Mouse (Mus musculus): ENCODE data around the gene C1qtnf6.
A peak's percentile ranks its signal among the peaks of the same experiment; 100 is the strongest.

Gene C1qtnf6

DNA sequence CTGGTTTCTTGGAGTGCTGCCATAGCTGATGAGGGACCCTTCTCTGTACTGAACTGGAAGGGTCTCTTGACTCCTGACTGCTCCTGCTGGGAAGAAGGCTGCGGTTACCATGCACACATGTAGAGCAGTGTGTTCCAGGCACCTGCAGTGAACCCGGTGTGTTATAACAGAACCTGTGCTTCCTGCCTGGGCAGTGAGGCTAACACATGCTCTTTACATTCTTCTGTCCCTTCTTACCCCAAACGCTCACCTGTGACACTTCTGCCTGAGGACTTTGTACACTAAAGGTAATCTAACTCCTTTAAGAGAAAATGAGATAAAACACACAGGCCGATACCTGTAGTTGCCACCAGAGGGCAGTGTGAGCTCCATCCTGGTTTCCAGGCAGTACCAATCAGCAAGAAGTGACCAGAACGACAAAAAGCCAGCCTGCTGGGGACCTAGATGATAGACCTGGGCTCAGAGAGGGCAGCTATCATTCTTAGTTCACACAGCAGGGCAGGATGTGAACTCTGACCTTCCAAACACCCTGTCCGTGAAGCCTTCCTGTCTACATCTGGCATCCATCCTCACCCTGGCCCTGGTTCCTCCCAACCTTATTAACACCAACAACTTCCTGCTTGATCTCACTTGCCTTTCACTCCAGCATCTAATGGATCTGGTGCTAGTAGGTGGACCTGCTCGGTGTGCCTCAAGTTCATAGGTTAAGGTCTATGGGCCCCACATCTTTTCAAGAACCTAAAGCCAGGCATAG lies 16.6 kb downstream of the C1qtnf6 start:
- DNase-seq = peak; percentile 82 to 87

- DNase-seq = no peak
These were observed 18.2 kb downstream of the C1qtnf6 start for GRCm38 (mm10) chr15:78513019-78513418.

DNA sequence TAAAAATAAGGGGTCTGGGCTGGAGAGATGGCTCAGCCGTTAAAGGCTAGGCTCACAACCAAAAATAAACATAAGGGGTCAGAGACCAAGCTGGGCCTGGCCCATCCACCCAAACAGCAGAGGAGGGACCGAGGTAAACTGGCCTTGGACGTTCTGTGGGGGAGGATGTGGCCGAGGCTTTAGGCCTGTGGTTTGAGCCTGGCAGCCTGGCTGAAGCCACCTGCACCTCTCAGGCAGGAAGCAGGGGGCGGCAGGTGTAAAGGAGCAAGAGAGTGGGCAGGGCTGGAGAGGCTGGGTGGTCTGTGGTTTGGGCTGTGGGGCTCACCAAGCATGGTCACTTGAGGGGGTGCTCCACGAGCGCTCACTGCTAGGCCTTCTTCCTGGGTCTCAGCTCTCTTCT lies 19.3 kb downstream of the C1qtnf6 start:
- no peak for DNase-seq

DNA sequence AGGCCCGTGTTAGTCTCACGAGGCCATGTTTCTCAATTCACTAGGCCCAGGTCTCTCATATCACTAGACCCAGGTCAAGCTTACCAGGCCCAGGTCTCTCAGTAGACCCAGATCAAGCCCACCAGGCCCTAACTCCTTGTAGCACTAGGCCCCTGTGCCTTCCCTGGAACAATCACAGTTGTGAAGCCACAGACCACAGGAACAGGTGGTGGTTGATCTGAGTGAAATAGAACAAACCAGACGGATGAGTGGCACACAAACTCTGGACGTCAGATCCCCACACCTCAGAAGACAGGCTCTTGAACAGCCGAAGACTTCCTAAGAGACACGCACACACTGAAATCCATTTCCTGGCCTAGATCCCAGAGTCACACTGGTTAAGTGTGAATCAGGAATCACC lies 20.5 kb downstream of the C1qtnf6 start:
- DNase-seq = no peak

- no peak for DNase-seq
These were observed 21.1 kb downstream of the C1qtnf6 start for GRCm38 (mm10) chr15:78510121-78510576.

DNA sequence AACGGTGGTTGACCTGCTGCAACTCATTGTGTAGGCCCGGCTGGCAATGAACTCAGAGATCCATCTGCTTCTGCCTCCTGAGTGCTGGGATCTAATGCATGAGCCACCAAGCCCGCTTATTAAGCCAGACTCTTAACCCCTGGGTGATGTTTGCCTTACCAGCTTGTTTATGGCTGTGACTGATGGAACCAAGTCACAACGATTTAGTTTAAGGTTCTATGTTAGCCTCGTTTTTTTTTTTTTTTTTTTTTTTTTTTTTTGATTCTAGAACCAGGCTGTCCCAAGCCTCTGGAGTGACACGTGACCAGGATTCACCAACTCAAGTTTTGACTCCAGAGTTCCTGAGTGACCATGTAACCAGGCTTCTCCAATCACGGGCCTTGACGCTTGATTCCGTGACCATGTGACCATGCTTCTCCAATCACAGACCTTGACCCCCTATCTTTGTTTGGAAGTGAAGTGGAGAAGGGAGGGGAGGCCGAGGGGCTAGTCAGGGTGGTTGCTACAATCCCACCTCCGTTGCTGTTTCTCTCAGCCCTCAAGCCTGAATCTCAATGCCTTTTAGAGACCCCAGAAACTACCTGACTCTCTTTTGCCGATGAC lies 21.8 kb downstream of the C1qtnf6 start:
- no peak for DNase-seq

DNA sequence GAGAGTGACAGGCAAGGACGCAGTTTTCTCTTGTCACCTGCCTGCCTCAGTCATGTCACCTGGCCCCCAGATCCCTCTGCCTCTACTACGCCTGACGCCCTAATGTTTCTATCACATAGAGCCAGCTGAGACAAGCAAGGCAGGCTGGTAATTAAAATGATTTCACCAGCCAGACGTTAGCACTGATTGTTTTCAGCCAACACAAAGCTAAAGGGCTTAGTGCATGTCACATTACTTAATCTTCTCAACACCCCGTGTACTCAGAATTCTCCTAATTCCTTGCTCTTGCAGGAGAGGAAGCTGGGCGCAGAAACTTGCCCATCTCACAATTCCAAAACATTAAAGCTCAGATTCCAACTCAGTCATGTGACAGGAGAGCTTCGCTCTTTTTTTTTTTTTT lies 22.8 kb downstream of the C1qtnf6 start:
- no peak for DNase-seq

DNA sequence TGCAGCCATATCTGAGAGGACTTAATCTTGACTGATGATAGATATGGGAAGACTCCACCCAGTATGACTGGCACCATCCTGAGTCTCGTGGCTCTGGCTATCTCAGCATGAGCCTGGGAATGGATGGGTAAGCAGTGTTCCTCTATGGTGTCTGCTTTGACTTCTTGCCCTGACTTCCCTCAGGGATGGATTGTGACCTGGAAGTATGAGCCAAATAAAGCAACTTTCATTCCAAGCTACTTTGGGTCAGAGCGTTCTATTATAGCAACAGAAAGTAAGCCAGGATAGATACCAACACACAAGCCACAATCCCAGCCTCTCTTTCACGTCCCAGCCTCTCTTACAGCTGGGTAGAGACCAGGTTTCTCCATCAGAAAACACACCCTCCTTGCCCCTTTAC lies 25.7 kb downstream of the C1qtnf6 start:
- no peak for DNase-seq

- DNase-seq = no peak
These were observed 26.4 kb downstream of the C1qtnf6 start for GRCm38 (mm10) chr15:78504816-78505215.

- DNase-seq = no peak
These were observed 27.2 kb downstream of the C1qtnf6 start for GRCm38 (mm10) chr15:78504013-78504412.

DNA sequence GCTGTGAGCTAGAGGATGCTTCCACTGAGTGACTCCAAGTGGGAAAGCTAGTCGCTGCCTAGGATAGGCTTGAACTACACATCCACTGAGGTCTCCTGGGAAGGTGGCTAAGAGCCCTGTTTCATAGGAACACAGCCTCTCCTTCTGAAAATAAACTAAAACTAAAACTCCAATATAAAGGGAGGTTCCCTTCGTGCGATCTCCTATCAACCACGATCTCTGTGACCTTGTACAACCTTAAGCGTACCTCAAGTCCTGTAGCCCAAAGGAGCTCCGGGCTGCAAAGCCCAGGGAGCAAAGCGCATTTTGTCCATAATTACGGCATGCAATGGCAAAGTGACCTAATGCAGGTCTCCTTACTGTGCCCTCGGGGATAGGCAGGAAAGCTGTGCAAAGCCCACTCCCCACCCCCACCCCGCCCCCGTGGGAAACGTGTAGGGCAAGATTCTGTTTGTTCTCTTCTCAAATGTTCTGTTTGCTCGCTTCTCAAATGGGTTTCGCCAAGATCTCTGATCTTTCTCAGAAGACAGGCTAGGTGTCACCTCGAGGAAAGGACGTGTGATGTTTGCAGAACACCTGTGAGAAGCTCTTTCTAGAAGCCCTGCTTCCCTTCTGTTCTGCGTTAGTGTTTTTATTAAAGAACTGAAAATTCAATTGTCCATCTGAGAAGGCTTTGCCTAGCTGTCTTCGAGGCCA lies 28.6 kb downstream of the C1qtnf6 start:
- DNase-seq = no peak

DNA sequence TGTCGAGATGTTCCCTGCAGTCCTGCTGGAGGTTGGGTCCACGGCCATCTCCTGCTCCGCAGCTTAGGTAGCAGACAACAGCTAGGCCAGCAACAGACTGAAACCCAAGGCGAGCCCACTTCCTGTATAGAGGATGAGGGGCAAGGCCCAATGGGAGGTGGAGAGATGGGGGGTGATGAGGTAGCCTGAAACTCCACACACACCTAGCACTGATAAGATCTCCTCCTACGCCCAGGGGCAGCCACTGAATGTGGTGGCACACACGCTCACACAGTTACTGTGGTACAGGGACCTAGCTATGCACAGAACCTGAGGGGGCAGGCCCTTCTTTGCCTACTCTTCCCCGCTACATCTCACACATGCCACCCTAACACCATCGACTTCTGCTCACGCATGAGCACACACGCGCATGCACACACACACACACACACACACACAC lies 36.2 kb downstream of the C1qtnf6 start, which contains the start of gene Il2rb:
Gene Il2rb, minus strand, starts transcription at position 304 of the 439 bp plus-strand sequence.
- no peak for DNase-seq

DNA sequence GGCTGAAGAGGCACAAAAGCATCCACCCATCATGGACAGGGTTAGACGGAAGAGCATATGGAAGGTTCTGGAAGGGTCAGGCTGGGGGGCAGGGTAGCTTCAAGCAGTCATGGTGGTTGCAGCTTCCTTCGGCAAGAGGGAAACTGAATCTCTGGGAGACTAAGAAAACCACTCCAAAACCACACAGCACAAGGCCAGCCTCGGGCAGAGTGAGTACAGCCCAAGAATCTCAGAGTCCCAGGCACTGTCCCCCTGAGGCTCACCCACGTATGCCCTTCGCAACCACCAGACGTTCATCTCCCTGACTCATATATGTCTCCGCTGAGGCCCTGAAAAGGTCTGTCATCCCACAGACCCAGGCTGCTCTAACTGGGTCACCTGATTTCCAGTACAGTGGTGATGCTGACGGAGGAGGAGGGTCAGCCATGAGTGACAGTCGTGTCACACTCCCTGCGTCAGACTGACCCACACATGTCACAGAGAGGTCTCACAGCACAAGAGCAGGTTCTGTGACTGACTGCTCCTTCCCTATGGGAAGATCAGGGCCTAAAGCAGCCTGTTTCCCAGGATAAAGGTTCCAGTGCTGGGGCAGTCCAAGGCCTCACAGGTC lies 37.7 kb downstream of the C1qtnf6 start:
- no peak for DNase-seq

- peak; percentile 56 to 60 for DNase-seq
These were observed 39.9 kb downstream of the C1qtnf6 start for GRCm38 (mm10) chr15:78491301-78491700.

DNA sequence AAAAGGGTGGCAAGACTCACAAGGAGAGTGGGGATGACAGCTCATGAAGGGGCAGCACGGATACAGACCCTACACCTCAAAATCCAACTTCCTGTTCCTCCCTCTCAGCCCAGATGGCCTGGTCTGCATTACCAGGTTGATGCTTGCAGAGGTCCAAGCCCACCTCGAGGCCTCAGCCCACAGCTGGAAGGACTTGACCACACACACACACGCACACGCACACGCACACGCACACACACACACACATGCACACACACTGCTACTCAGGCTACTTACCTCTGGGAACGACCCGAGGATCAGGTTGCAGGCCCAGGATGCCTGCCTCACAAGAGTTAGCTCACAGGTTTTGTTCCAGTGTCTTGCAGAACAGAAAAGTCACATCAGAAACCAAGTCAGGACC lies 41.3 kb downstream of the C1qtnf6 start:
- DNase-seq = no peak

GRCm38 (mm10) chr15:78489248-78489647 lies 42.0 kb downstream of the C1qtnf6 start:
- peak; percentile 57 to 67 for DNase-seq

GRCm38 (mm10) chr15:78487066-78487465 lies 44.1 kb downstream of the C1qtnf6 start:
- DNase-seq = no peak

DNA sequence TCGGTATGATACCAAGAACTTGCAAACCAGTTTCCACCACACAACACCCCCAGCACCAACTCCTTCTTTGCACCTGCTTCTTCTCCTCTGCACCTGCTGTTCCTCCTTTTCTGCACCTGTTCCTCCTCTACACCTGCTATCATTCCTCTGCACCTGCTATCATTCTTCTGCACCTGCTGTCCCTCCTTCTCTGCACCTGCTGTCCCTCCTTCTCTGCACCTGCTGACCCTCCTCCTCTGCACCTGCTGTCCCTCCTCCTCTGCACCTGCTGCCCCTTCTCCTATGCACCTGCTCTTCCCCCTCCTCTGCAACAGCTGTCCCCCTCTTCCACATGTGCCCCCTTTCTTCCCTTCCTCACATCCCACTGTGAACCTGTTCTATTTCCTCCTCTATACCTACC lies 44.7 kb downstream of the C1qtnf6 start:
- DNase-seq = no peak

GRCm38 (mm10) chr15:78483311-78483710 lies 47.9 kb downstream of the C1qtnf6 start:
- peak; percentile 75 to 87 for DNase-seq

- DNase-seq = no peak
These were observed 48.7 kb downstream of the C1qtnf6 start for GRCm38 (mm10) chr15:78482518-78482917.

DNA sequence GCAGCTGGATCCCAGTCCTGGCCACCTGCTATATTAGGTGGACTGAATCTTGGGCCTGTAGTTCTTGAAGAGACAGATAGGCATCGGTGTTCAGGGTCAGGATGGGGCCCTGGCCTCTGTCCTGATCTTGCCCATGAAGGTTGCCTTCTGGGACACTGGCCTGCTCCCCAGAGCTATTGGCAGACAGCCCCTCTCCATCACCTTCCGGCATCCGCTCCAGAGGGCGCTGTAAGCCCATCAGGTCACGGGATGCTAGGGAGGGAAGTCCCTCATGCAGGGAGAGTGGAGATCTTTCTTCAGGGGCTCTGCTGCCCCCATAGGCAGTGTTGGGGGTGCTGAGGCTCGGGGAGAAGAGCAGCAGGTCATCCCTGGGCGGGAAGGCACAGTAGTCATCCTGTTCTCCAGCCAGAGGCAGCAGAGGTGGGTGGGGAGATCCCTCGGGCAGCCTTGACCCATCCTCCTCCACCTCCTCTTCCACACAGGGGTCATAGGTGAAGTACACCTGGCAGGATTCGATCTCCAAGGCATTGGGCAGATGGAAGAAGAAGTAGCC lies 49.7 kb downstream of the C1qtnf6 start:
- DNase-seq = peak; percentile 45 to 53

DNA sequence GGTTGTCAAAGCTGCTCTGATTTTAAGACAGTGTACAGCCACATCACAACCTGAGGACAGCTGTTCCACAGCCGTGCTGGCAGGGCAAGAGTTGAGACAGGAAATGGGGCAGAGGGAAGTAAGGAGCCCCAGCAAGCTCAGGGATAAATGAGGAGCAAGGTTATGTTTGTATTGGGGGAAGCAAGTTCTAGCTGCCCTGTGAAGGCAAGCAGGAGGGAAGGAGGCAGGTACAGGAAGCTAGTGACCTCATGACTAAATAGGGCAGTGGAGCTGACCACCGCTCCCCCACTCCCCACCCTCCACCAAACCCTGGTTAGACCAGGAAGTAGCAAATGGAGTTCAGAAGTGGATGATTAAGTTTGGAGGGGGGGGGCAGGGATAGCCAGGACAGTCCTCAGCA lies 50.2 kb downstream of the C1qtnf6 start:
- DNase-seq = no peak

GRCm38 (mm10) chr15:78480111-78480510 lies 51.1 kb downstream of the C1qtnf6 start:
- DNase-seq = no peak

Measured in cerebellum, adult 18-20 months (tissue).